Mouse (Mus musculus): Measurements from ENCODE around the gene Ddx23.

Gene Ddx23

GRCm38 (mm10) chr15:98674994-98675545 is 12.4 kb upstream of the Ddx23 start:
- DNase-seq (ENCODE audit: low spot score in 2 of 2): peak; percentile 39 to 40

DNA sequence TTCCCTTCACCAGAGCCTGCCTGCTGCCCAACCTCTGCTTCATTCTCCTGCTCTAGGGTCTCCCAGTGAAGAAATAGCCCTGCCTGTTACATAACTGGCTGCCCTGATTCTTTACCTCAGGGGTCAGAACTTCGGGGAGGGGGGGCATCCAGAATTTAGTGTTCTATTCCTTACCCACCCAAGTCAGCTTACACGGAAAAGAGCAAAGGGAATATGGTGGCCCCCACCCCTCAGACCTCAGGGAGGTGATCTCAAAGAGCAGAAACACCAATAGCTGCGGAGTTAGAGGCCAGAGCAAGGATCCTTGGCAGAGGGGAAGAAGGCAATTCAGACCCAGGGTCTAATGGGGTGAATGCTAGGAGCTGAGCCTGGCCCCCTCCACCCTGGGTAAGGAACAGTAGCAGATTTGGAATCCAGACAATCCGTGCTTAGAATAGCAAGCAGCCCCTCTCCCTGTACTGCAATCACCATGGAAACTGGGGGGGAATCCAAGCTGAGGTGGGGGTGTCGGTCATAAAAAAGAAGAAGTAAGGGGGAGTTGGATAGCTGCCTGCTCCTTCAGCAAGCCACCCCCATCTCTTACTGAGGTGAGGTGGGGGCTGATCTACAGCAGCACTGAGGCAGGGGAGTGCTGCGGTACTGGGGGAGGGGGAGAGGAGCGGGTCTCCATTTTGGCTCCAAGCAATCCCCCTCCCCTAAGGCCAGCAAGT is 11.7 kb upstream of the Ddx23 start:
- peak in 1 of 2 experiments; percentile 30 for DNase-seq (ENCODE audit: low spot score in 2 of 2)

DNA sequence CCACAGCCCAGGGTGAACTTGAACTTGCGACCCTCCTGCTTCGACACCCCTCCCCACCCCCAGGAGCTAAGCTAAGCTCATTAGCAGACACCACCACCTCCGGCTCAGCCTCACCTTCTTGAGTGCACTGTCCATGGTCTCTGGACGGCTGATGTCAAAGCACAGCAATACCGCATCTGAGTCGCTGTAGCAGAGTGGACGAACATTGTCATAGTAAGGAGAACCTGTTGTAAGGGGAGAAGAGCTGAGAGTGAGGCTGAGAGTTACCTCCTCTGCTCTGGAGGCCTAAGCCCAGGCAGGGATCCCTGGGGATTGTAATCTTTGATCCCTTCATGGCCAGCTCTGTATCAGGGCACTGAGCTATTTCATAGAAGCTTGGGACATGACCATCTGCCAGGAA is 11.0 kb upstream of the Ddx23 start:
- no peak for DNase-seq (ENCODE audit: low spot score in 2 of 2)

DNA sequence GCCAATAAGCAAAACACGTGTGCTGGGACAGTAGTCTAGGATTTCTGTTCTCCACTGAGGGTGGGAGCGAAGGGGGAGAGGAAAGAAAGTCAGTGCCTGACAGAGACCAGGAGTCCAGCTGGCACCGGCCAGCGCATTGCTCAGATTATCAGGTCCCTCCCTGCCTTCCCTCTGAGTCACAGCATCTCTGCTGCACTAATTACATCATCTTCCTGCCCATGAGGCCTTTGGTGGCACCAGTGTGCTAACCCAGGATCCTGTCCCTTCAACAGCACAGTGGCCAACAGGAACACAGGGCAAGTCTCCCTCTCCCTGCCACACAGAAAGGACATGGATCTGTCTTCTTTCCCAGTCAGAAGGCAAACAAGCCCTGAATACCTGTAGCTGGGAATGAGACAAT is 9.9 kb upstream of the Ddx23 start:
- DNase-seq (ENCODE audit: low spot score in 2 of 2): no peak

GRCm38 (mm10) chr15:98664042-98664907 is 1.6 kb upstream of the Ddx23 start:
- no peak for DNase-seq (ENCODE audit: low spot score in 2 of 2)

- no peak for DNase-seq (ENCODE audit: low spot score in 2 of 2)
Observed at GRCm38 (mm10) chr15:98662198-98662566, 512 bp downstream of the Ddx23 start.

GRCm38 (mm10) chr15:98656982-98657751 is 5.5 kb downstream of the Ddx23 start:
- no peak for DNase-seq (ENCODE audit: low spot score in 2 of 2)

- no peak for DNase-seq (ENCODE audit: low spot score in 2 of 2)
Observed at GRCm38 (mm10) chr15:98652174-98652573, 10.5 kb downstream of the Ddx23 start.

- DNase-seq (ENCODE audit: low spot score in 2 of 2): no peak
Observed at GRCm38 (mm10) chr15:98651431-98651830, 11.3 kb downstream of the Ddx23 start.

DNA sequence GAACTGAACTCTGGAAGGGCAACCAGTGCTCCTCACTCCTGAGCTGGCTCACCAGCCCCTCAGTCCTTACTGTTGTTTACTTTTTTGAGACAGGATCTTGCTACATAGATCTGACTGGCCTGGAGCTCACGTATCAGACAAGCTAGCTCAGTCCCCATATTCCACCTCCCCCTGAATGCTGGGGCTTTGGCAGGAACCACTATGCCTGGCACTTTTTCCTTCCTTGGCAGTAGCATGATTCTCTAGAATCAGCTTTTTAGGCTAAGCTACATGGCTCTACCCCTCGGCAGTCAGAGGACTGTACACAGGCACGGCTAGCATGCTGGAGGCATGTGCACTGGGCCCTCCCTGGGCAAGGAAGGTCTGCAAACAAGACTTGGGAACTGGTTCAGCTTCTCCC is 14.6 kb downstream of the Ddx23 start:
- no peak for DNase-seq (ENCODE audit: low spot score in 2 of 2)

GRCm38 (mm10) chr15:98647308-98647707 is 15.4 kb downstream of the Ddx23 start:
- DNase-seq (ENCODE audit: low spot score in 2 of 2): no peak

- no peak for DNase-seq (ENCODE audit: low spot score in 2 of 2)
Observed at GRCm38 (mm10) chr15:98646737-98647136, 16.0 kb downstream of the Ddx23 start.

DNA sequence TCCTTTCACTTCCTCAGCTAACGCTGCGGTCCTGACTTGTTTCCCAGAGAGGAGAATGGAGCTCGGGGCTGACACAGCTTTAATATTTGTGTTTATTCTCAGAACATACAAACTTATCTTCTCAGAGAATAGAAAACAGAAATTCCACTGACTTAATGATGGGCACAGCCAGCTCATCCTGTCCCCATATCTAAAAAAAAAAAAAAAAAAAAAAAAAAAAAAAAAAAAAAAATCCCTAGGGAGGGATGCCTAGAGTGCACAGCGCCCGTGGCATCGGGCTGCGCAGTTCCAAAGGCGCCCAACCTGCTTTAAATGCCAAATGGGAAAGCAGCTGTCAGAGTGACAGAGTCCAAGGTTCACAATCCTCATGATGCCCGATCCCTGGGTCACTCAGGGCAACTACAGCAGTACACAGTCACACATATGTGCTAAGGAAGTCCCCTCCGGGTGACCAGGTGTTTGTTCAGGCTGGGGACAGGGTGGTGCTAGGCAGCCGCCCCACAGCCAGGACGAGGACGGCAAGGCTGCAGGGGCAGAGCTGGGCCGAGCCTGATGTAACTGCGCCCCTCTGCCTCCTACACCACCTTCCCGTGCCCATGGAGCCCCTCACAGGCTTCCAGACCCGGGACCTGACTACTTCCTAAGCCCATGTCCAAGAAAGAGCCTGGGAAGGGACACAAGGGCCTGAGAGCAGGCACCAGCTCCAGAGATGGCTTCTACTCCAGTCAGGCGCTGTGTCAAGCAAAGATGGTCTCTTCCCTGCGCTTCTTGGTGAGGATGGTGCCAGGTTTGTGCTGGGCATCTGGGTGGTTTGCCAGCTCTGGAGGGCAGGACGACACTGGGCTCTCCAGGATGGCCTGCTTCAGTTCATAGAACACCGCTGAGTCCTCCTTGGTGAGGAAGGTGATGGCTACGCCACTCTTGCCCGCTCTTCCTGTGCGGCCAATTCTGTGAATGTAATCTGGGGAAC is 17.4 kb downstream of the Ddx23 start:
- DNase-seq (ENCODE audit: low spot score in 2 of 2): no peak

DNA sequence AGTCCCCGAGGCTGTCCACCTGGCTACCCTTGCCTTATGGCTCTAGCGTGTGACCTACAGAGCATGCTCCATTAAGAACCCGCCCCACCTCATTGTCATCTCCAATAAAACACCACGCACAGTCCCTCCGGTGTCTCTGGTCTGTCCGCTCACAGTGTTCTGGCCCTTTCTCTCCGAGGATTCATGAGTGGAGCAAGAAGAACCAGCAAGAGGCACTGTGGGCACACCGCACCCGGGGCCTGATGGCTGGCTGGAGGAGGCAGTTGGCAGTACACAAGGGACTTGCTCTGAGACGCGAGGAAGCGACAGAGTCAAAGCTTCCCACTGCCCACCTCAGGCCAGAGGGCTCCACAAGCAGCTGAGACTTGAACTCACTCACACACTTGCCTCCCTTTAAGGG is 18.3 kb downstream of the Ddx23 start:
- DNase-seq (ENCODE audit: low spot score in 2 of 2): no peak

GRCm38 (mm10) chr15:98640157-98640556 is 22.5 kb downstream of the Ddx23 start:
- DNase-seq (ENCODE audit: low spot score in 2 of 2): no peak

DNA sequence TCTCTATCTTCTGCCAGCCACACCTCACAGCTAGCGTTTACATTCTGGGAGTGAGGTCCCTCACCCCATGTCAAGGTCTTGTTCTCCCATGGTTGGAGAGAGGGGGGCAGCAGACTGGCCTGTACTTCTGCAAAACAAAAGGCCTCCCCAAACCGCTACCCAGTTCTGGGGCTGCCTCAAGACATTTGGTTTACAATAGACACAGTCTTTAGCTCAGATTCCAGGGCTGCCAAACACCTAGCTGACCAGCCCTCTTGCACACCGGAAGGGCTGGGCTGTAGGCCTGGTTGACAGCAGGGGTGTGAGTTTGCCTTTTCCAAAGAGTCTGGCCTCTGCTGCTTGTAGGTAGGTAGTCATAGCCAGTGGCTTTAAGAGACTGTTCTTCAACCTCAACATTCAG is 25.5 kb downstream of the Ddx23 start:
- no peak for DNase-seq (ENCODE audit: low spot score in 2 of 2)

DNA sequence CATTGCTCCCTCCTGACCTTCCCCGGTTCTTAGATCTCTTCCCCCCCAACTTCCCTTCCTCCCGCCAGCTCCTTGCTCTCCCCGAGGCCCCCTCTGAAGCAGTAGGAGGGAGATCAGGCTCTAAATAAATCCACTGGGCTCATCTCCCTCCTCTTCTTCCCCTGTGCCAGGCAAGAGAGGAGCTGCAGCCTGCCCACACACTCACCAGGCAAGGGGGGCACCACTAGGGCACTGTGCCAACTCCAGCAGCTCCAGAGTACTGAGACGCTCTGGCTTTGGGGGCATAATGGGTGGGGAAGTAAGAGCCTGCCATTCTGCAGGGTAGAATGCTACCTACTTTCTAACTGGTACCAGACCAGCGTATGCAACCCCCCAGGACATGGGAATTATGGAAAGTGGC is 26.2 kb downstream of the Ddx23 start:
- peak in 1 of 2 experiments; percentile 79 for DNase-seq (ENCODE audit: low spot score in 2 of 2)

DNA sequence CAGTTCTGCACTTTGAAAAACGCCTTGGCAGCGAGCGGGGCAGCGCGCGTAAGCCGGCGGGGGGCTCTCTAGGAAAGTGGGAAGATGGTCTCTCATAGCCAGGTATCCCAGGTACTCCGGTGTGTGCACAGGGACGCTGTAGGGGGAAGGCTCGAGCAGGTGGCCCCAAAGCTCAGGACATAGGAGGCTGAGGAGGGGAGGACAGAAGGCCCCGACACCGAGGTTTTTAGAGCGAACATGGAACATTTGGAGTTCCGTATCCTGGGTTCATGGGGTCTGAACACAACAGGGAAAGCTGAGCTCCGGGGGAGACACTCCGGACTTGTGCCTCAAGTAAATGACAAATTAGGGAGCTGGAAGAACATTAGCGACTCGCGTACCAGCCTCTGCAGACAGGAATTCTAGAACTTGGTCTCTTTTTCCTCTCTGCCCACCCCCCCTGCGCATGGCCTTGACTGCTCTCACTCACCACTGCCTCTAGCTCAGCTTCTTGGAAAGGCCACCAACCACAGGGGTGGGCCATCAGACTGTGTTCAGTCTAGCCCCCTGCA is 27.3 kb downstream of the Ddx23 start:
- DNase-seq (ENCODE audit: low spot score in 2 of 2): no peak

GRCm38 (mm10) chr15:98634541-98635081 is 28.1 kb downstream of the Ddx23 start:
- DNase-seq (ENCODE audit: low spot score in 2 of 2): peak; percentile 82 to 83

DNA sequence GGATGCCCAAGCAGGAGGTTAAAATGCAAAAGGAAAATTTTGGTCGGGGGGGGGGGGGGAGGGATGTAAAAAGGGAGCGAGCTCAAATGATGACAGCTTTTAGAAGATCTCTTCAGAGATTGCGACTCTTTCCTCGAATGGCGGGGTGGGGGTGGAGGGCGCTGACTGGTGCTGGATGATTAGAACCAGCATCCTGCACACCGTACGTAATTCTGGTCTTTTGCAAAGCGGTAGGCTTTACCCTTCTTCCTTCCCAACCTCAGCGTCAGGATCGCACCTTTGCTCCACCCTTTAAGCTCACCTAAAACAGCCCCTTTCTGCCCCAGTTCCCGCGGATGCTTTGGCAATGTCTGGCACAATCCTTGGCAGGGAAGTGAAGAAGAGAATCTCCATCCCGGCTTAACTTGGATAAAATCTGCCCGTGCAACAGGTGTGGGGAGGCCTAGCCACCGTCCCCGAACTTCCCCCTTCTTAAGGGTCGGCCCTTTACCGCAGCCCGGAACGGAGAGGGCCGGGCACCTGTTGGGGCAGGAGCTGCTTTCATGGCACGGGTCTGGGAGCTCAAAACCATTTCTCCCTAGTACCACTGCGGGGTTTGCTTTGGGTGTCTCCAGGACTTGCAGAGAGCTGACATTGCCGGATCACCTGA is 28.7 kb downstream of the Ddx23 start:
- DNase-seq (ENCODE audit: low spot score in 2 of 2): no peak

Measured in right cerebral cortex, adult 2 months (tissue).